Mouse (Mus musculus): ENCODE results near the gene Cbx1.
A peak's percentile ranks its signal among the peaks of the same experiment; 100 is the strongest.
"Not testable (repeated sequence)": the region's sequence is repeated elsewhere in the genome, so short reads cannot be mapped to it uniquely, and the experiment has no call there.

Cbx1 gene

DNA sequence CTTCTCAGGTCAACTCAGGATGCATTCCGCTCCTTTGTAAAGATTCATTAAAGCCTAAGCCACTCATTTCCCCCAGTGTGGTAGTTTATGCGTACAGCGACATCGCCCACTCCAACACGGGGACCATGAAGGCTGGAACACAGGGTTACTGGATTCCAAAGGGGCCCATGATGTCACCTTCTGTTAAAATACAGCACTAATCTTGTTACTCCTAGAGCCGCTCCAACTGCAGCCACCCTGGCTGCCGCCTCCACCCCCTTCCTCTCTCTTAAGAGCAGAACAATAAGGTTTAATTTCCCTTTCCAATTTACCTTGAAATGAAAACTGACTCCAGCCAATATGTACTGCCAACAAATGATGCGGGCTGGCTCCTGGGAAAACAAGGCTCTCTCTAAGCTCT lies 13.9 kb upstream of the Cbx1 start:
- DNase-seq (ENCODE audit: low spot score in 2 of 2): no peak

DNA sequence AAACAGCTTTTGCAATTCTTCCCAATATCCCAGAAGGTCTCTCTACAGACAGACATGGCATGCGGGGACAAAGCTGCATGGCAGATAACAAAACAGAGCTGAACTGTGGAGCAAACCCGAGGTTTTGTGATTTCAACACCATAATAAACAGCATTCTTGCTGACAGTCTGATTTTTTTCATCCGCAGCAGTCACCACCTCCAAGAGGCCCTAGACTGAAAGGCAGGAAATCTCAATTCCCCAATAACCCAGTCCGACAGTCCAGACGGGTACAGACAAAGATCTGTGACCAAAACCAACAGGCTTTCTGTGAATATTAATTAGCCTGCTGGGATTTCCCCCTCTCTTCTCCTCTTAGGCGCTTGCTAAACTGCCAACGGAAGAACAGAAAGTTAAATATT lies 13.3 kb upstream of the Cbx1 start:
- no peak for DNase-seq (ENCODE audit: low spot score in 2 of 2)

DNA sequence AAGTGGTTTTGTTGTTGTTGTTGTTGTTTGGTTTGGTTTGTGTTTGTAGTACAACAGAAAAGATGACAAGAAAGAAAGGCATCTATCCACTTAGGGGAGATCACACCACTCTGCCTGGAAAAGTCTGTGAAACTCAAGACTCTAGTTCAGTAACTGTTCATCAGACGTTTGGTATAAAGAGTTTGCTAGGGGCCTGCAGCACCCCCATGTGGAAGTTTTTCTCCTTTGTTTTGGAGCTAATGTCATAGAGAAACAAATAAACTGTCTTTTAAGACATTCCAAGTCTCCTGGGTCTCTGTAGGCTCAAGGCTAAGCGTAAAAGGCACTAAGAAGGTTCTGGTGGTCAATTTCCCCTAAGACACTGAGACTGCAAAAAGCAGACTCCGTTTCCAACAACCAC lies 12.9 kb upstream of the Cbx1 start:
- no peak for DNase-seq (ENCODE audit: low spot score in 2 of 2)

- peak; percentile 99 for DNase-seq (ENCODE audit: low spot score in 2 of 2)
These were observed 11.7 kb upstream of the Cbx1 start, which contains the start of gene Snx11 for GRCm38 (mm10) chr11:96776968-96777962. Gene Snx11, minus strand, starts transcription at chr11:96777559.

DNA sequence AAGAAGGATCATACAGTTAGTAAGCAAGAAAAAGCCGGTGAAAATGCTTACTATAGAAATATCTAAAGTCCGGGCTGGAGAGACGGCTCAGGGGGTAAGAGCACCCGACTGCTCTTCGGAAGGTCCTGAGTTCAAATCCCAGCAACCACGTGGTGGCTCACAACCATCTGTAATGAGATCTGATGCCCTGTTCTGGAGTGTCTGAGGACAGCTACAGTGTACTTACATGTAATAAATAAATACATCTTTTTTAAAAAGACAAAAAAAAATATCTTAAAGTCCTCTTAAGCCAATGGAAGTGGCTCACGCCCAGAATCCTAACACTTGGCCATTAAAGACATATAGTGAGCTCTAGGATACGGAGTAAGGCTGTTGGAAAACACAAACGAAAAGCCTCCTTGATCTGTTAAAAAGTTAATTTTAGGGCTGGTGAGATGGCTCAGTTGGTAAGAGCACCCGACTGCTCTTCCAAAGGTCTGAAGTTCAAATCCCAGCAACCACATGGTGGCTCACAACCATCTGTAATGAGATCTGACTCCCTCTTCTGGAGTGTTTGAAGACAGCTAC lies 10.8 kb upstream of the Cbx1 start:
- not testable (repeated sequence) for DNase-seq (ENCODE audit: low spot score in 2 of 2)

- DNase-seq (ENCODE audit: low spot score in 2 of 2): no peak
These were observed 8.6 kb upstream of the Cbx1 start for GRCm38 (mm10) chr11:96780306-96780705.

- no peak for DNase-seq (ENCODE audit: low spot score in 2 of 2)
These were observed 7.5 kb upstream of the Cbx1 start for GRCm38 (mm10) chr11:96781425-96781824.

DNA sequence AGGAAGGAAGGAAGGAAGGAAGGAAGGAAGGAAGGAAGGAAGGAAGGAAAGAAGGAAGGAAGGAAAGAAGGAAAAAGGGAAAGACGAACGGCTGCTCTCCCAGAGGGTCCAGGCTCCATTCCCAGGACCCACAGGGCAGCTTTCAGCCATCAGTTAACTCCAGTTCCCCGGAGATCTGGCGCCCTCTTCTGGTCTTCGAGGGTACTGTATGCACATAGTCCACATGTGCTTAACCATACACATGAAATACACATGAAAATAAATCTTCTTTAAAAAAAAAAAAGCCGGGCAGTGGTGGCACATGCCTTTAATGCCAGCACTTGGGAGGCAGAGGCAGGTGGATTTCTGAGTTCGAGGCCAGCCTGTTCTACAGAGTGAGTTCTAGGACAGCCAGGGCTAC lies 4.1 kb upstream of the Cbx1 start:
- DNase-seq (ENCODE audit: low spot score in 2 of 2): peak; percentile 51 to 55

DNA sequence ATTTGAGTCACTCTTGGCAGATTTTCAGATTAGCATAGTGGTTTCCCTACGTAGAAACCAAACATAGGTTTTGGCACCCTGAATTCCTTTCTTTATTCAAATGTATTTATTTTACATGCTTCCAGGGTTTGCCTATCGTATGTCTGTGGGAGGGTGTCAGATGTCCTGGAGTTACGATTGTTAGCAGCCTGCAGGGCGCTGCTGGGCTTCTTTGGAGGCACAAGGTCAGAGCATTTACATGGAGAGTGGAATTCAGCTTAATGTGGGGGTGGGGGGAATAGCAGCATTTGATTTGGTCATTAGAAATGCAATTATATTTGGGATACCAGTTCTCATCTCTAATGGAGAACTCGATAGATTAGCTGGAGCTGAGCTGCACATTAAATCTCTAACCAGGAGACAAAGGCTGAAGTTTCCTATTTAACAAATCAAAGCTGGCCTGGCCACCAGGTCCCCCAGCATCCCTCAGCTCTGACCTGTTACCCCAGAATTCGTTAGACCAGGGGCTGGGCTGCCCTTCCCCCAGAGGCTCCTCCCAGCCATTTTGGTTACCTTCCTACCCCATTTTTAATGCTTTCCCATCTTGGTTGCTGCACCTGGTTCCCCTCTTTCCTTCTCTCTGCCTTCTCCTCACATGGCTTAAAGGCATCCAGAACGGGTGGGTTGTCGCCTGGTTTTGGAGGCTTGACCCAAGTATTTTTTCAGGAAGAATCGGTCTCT lies 2.0 kb upstream of the Cbx1 start:
- no peak for DNase-seq (ENCODE audit: low spot score in 2 of 2)

GRCm38 (mm10) chr11:96789990-96790389 lies 1.1 kb downstream of the Cbx1 start:
- DNase-seq (ENCODE audit: low spot score in 2 of 2): no peak

GRCm38 (mm10) chr11:96790681-96791080 lies 1.8 kb downstream of the Cbx1 start:
- no peak for DNase-seq (ENCODE audit: low spot score in 2 of 2)

GRCm38 (mm10) chr11:96795491-96795890 lies 6.6 kb downstream of the Cbx1 start:
- DNase-seq (ENCODE audit: low spot score in 2 of 2): no peak

GRCm38 (mm10) chr11:96796081-96796480 lies 7.2 kb downstream of the Cbx1 start:
- DNase-seq (ENCODE audit: low spot score in 2 of 2): no peak

GRCm38 (mm10) chr11:96796586-96796985 lies 7.7 kb downstream of the Cbx1 start:
- DNase-seq (ENCODE audit: low spot score in 2 of 2): no peak

- no peak for DNase-seq (ENCODE audit: low spot score in 2 of 2)
These were observed 10.6 kb downstream of the Cbx1 start for GRCm38 (mm10) chr11:96799511-96799910.

DNA sequence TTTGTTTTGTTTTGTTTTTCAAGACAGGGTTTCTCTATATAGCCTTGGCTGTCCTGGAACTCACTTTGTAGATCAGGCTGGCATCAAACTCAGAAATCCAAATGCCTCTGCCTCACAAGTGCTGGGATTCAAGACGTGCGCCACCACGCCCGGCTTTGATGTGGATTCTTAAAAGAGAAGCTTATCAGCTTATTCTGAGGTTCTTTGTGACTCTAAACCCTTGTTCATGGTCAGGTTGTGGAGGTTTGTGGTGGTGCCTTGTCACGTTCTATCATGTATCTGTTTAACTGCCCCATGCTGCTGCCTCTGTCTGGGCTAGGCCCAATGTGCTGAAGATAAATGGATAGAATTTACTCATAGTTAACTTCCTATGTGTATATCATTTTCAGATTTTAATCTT lies 16.7 kb downstream of the Cbx1 start:
- DNase-seq (ENCODE audit: low spot score in 2 of 2): no peak

DNA sequence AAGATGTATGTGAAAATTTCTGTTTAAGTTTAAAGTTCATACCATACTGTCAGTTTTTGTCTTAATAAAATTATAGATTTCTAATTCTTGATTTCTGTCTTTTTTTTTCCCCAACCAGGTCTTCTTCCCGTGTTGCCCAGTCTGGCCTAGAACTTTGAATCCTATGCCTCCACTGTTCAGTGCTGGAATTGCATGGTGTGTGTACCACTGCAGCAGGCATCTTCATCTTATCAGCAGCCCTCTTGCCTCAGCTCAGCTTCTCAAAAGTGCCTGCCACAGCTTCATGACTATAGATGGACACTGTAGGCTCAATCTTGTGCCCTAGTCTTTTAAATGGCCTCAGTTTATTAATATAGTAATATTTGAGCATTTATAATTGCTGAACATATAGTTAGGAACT lies 19.1 kb downstream of the Cbx1 start:
- no peak for DNase-seq (ENCODE audit: low spot score in 2 of 2)

DNA sequence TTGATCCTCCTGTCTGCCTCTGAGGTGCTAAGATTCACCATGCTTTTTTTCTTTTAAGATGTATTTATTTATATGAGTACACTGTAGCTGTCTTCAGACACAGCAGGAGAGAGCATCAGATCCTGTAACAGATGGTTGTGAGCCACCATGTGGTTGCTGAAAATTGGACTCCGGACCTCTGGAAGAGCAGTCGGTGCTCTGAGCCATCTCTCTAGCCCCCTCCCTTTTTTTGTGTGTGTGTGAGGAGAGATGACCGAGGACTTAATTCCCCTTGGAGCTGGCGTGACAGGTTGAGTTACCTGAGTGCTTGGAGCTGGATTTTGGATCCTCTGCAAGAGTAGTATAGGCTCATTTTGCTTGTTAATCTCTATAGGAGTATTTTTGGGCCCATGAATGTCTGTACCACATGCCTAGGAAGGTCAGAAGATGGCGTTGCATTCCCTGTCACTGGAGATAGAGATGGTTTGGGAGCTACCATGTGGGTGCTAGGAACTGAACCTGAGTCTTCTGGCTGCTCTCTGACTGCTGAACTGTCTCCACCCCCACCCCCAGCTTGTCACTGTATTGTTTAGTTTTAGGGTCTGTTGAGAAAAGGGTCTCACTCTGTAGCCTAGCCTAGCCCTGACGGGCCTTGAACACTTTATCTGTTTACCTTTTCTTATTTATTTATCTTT lies 20.8 kb downstream of the Cbx1 start:
- no peak for DNase-seq (ENCODE audit: low spot score in 2 of 2)

GRCm38 (mm10) chr11:96811188-96811587 lies 22.3 kb downstream of the Cbx1 start:
- not testable (repeated sequence) for DNase-seq (ENCODE audit: low spot score in 2 of 2)

- no peak for DNase-seq (ENCODE audit: low spot score in 2 of 2)
These were observed 24.5 kb downstream of the Cbx1 start for GRCm38 (mm10) chr11:96813455-96813854.

- DNase-seq (ENCODE audit: low spot score in 2 of 2): no peak
These were observed 25.0 kb downstream of the Cbx1 start for GRCm38 (mm10) chr11:96813920-96814319.

DNA sequence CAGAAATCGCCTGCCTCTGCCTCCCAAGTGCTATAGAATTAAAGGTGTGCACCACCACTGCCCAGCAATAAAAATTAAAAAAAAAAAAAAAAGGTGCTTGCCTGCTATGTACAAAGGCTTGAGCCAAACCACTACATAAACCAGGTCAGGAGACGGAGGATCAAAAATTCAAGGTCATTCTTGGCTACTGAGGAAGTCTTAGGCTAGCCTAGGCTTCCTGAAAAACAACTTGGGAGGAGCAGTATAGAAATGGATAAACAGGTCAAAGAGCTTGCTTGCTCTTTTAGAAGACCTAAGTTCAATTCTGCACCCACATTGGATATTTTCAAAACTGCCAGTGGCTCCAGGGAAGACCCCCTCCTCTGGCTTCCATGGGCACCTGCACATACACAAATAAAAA lies 25.5 kb downstream of the Cbx1 start:
- DNase-seq (ENCODE audit: low spot score in 2 of 2): no peak

All from frontal cortex, postnatal 36 days (tissue).